Mouse (Mus musculus) macrophage (primary cell): Measurements from ENCODE around the gene Atp6v0e. TPM values are rescaled to one million over a fixed set of nuclear protein-coding genes. Genes with fewer than 3 reads are reported as not detected.
A peak's percentile ranks its signal among the peaks of the same experiment; 100 is the strongest.

ENCODE experiments used
- H3K27ac ChIP-seq: fragments of 350-480 bp; formaldehyde crosslinking; 2 replicates; pipeline ENCODE4 v1.9.0; 2021
- H3K36me3 ChIP-seq: fragments of 350-480 bp; formaldehyde crosslinking; 2 replicates; pipeline ENCODE4 v1.9.0; 2021; ENCODE audit errors: inconsistent target
- H3K4me3 ChIP-seq: fragments of 350-480 bp; formaldehyde crosslinking; 2 replicates; pipeline ENCODE4 v1.9.0; 2021; ENCODE audit errors: inconsistent target
- H3K79me2 ChIP-seq: fragments of 350-480 bp; formaldehyde crosslinking; 2 replicates; pipeline ENCODE4 v1.9.0; 2021; ENCODE audit errors: inconsistent target
- WGBS: methylation state at CpG from one replicate; pipeline ENCODE4 v1.1.7; 2026; ENCODE audit warnings: inconsistent platforms; ENCODE audit not compliant: missing documents; 5-methylcytosine and 5-hydroxymethylcytosine counted together
- polyA plus RNA-seq: library from polyadenylated mRNA; stranded (reverse); fragments of 250-400 nt; gene quantifications from 3 replicates; pipeline ENCODE4 v1.2.4, GENCODE M21; 2018; ENCODE audit warnings: inconsistent platforms

Gene Atp6v0e
- polyA plus RNA-seq, 1 experiment from 2014 or later: 212 TPM

- Histone ChIP-seq H3K79me2 (no peaks in the 10 kb centered on the region), H3K4me3 (no peak overlapping the region), H3K27ac (no peak overlapping the region), H3K36me3 (0 out of 2 replicates have a peak, but pooled peaks cover 8% of the 10 kb centered on the region)
- WGBS: 92% methylated on average over 14 of the region's 14 CpGs
Observed at GRCm38 (mm10) chr17:26650451-26651363, 12.3 kb upstream of the Atp6v0e start.

- H3K4me3 ChIP-seq: no peak overlapping the region
- WGBS: 56% methylated on average over 19 of the region's 21 CpGs
- H3K36me3 ChIP-seq: 0 out of 2 replicates have a peak, but pooled peaks cover 8% of the 10 kb centered on the region
- no peaks in the 10 kb centered on the region for H3K79me2 ChIP-seq
- H3K27ac ChIP-seq: no peak overlapping the region
Observed at GRCm38 (mm10) chr17:26658854-26659572, 4.0 kb upstream of the Atp6v0e start.

GRCm38 (mm10) chr17:26659573-26659915 lies 3.5 kb upstream of the Atp6v0e start:
- Histone ChIP-seq H3K27ac (no peak overlapping the region), H3K4me3 (no peak overlapping the region), H3K36me3 (0 out of 2 replicates have a peak, but pooled peaks cover 8% of the 10 kb centered on the region), H3K79me2 (no peaks in the 10 kb centered on the region)
- WGBS: 83% methylated on average over 3 of the region's 3 CpGs

GRCm38 (mm10) chr17:26660192-26660912 lies 2.7 kb upstream of the Atp6v0e start:
- 40% methylated on average over 18 of the region's 21 CpGs for WGBS
- Histone ChIP-seq H3K36me3 (0 out of 2 replicates have a peak, but pooled peaks cover 4% of the 10 kb centered on the region), H3K79me2 (no peaks in the 10 kb centered on the region), H3K27ac (no peak overlapping the region), H3K4me3 (no peak overlapping the region)

- 0 out of 2 replicates have a peak overlapping the region, but pooled peaks have one; percentile 59 for H3K27ac ChIP-seq
- H3K4me3 ChIP-seq: no peak overlapping the region
- H3K79me2 ChIP-seq: no peaks in the 10 kb centered on the region
- 88% methylated on average over 5 of the region's 5 CpGs for WGBS
- no peaks in the 10 kb centered on the region for H3K36me3 ChIP-seq
Observed at GRCm38 (mm10) chr17:26662204-26662603, 827 bp upstream of the Atp6v0e start.

- WGBS: 86% methylated on average over 4 of the region's 4 CpGs
- no peak overlapping the region for H3K27ac ChIP-seq
- no peaks in the 10 kb centered on the region for H3K36me3 ChIP-seq
- no peak overlapping the region for H3K4me3 ChIP-seq
- no peaks in the 10 kb centered on the region for H3K79me2 ChIP-seq
Observed at GRCm38 (mm10) chr17:26665600-26665999, 2.6 kb downstream of the Atp6v0e start.

GRCm38 (mm10) chr17:26671268-26671667 lies 8.2 kb downstream of the Atp6v0e start:
- H3K4me3 ChIP-seq: no peak overlapping the region
- WGBS: 40% methylated on average over 1 of the region's 4 CpGs
- H3K36me3 ChIP-seq: no peaks in the 10 kb centered on the region
- H3K79me2 ChIP-seq: no peaks in the 10 kb centered on the region
- H3K27ac ChIP-seq: no peak overlapping the region

- Histone ChIP-seq H3K4me3 (peak overlapping the region; percentile 97), H3K36me3 (peaks cover 11% of the 10 kb centered on the region; the same call in 1 of the 2 replicates), H3K79me2 (peaks cover 45% of the 10 kb centered on the region), H3K27ac (no peak overlapping the region)
- 26% methylated on average over 7 of the region's 7 CpGs for WGBS
Observed at GRCm38 (mm10) chr17:26675845-26676244, 12.8 kb downstream of the Atp6v0e start.

- 0% methylated on average over 30 of the region's 30 CpGs for WGBS
- H3K36me3 ChIP-seq: peaks cover 11% of the 10 kb centered on the region; the same call in 1 of the 2 replicates
Observed at GRCm38 (mm10) chr17:26676252-26676615, 13.2 kb downstream of the Atp6v0e start.

GRCm38 (mm10) chr17:26676616-26677376 lies 13.8 kb downstream of the Atp6v0e start:
- under 1% methylated on average over 26 of the region's 26 CpGs for WGBS

More at GRCm38 (mm10) chr17:26676252-26676615, 13.2 kb downstream of the Atp6v0e start:
- H3K4me3 ChIP-seq: peak overlapping the region; percentile 97
- H3K79me2 ChIP-seq: peaks cover 49% of the 10 kb centered on the region
- H3K27ac ChIP-seq: peak overlapping the region; percentile 91

GRCm38 (mm10) chr17:26677711-26678637 lies 14.9 kb downstream of the Atp6v0e start:
- Histone ChIP-seq H3K4me3 (peak overlapping the region; percentile 97), H3K36me3 (peaks cover 18% of the 10 kb centered on the region; the same call in 1 of the 2 replicates), H3K27ac (peak overlapping the region; percentile 91), H3K79me2 (peaks cover 66% of the 10 kb centered on the region)
- WGBS: 82% methylated on average over 7 of the region's 7 CpGs

More at GRCm38 (mm10) chr17:26676616-26677376, 13.8 kb downstream of the Atp6v0e start:
- Histone ChIP-seq H3K36me3 (peaks cover 14% of the 10 kb centered on the region; the same call in 1 of the 2 replicates), H3K4me3 (peak overlapping the region; percentile 97), H3K27ac (peak overlapping the region; percentile 91), H3K79me2 (peaks cover 55% of the 10 kb centered on the region)

GRCm38 (mm10) chr17:26681276-26681675 lies 18.2 kb downstream of the Atp6v0e start:
- Histone ChIP-seq H3K36me3 (peaks cover 38% of the 10 kb centered on the region; the same call in 1 of the 2 replicates), H3K27ac (no peak overlapping the region), H3K79me2 (peaks cover 99% of the 10 kb centered on the region), H3K4me3 (no peak overlapping the region)
- 90% methylated on average over 5 of the region's 6 CpGs for WGBS
